Mouse (Mus musculus): ENCODE data around the gene A130010J15Rik. TPM values are rescaled to one million over a fixed set of nuclear protein-coding genes. Genes with fewer than 3 reads are reported as not detected.

A130010J15Rik gene
- polyA plus RNA-seq, 2 experiments: 2.3 to 4.5 TPM

DNA sequence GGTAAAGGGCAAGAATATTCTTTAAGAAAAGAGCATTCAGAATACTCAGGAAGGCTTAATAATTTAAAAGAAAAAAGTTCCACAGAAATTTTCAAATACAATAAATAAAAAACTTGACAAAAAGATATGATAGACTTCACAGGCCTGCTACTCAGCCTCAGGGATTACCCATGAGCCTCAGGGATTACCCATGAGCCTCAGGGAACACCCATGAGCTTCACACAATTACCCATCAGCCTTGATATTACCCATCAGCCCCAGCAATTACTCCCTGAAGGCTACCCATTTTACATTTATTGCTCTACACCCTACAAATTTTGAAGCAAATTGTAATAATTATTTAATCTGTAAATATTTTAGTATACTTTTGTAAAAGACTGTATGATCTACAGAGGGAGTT is 35.5 kb upstream of the A130010J15Rik start:
- no peak for DNase-seq (ENCODE audit: low read depth in 3 of 3, low spot score in 3 of 3)
- H3K4me2 ChIP-seq (ENCODE audit: low read depth): no peak overlapping the region
- ATAC-seq (ENCODE audit: insufficient read depth): no peak
- no peaks in the 10 kb centered on the region for H3K27me3 ChIP-seq (ENCODE audit: control insufficient read depth, insufficient read depth, low read length)
- no peak overlapping the region for H3K27ac ChIP-seq
- no peaks in the 10 kb centered on the region for H3K36me3 ChIP-seq (replicated peaks; ENCODE audit: control insufficient read depth, insufficient read depth, low read depth)
- TF ChIP-seq CTCF (IDR thresholded peaks at IDR 0.05; ENCODE audit: low read depth) (no peak), EP300 (IDR thresholded peaks at IDR 0.05; ENCODE audit: low read depth) (no peak)
- H3K9me3 ChIP-seq (ENCODE audit: control insufficient read depth, low read length): no peaks in the 10 kb centered on the region
- no peak overlapping the region for H3K4me3 ChIP-seq (ENCODE audit: insufficient read depth in 1 of 2, low read depth in 2 of 2, low read length in 2 of 2)
- H3K9ac ChIP-seq (replicated peaks): no peak overlapping the region
- peaks cover 9 to 11% of the 10 kb centered on the region in 2 experiments; a peak in 3 of 4 replicates for H3K4me1 ChIP-seq (replicated peaks; ENCODE audit: control insufficient read depth in 2 of 2, insufficient read depth in 2 of 2, low read length in 1 of 2)

- TF ChIP-seq CTCF (IDR thresholded peaks at IDR 0.05; ENCODE audit: low read depth) (peak; percentile 58), EP300 (IDR thresholded peaks at IDR 0.05; ENCODE audit: low read depth) (no peak)
- Histone ChIP-seq H3K4me1 (replicated peaks; ENCODE audit: control insufficient read depth in 2 of 2, insufficient read depth in 2 of 2, low read length in 1 of 2) (peaks cover 9 to 11% of the 10 kb centered on the region in 2 experiments; a peak in 3 of 4 replicates), H3K27me3 (ENCODE audit: control insufficient read depth, insufficient read depth, low read length) (no peaks in the 10 kb centered on the region), H3K27ac (no peak overlapping the region), H3K36me3 (replicated peaks; ENCODE audit: control insufficient read depth, insufficient read depth, low read depth) (no peaks in the 10 kb centered on the region), H3K4me3 (ENCODE audit: insufficient read depth in 1 of 2, low read depth in 2 of 2, low read length in 2 of 2) (no peak overlapping the region), H3K9me3 (ENCODE audit: control insufficient read depth, low read length) (no peaks in the 10 kb centered on the region), H3K9ac (replicated peaks) (no peak overlapping the region), H3K4me2 (ENCODE audit: low read depth) (no peak overlapping the region)
- DNase-seq (ENCODE audit: low read depth in 3 of 3, low spot score in 3 of 3) (no peak), ATAC-seq (ENCODE audit: insufficient read depth) (no peak)
- 46% methylated on average over 1 of the region's 1 CpGs for WGBS (ENCODE audit: insufficient replicate concordance)
Observed at GRCm38 (mm10) chr1:193133726-193134125, 34.1 kb upstream of the A130010J15Rik start.

GRCm38 (mm10) chr1:193138087-193138486 is 29.8 kb upstream of the A130010J15Rik start:
- ATAC-seq (ENCODE audit: insufficient read depth) (no peak), DNase-seq (ENCODE audit: low read depth in 3 of 3, low spot score in 3 of 3) (no peak)
- whole genome bisulfite sequencing (ENCODE audit: insufficient replicate concordance): 34% methylated on average over 7 of the region's 7 CpGs
- H3K36me3 ChIP-seq (replicated peaks; ENCODE audit: control insufficient read depth, insufficient read depth, low read depth): no peaks in the 10 kb centered on the region
- TF ChIP-seq EP300 (IDR thresholded peaks at IDR 0.05; ENCODE audit: low read depth) (no peak), CTCF (IDR thresholded peaks at IDR 0.05; ENCODE audit: low read depth) (no peak)
- no peak overlapping the region for H3K27ac ChIP-seq
- H3K4me2 ChIP-seq (ENCODE audit: low read depth): no peak overlapping the region
- H3K4me3 ChIP-seq (ENCODE audit: insufficient read depth in 1 of 2, low read depth in 2 of 2, low read length in 2 of 2): no peak overlapping the region
- H3K9ac ChIP-seq (replicated peaks): no peak overlapping the region
- no peaks in the 10 kb centered on the region for H3K9me3 ChIP-seq (ENCODE audit: control insufficient read depth, low read length)
- no peaks in the 10 kb centered on the region for H3K4me1 ChIP-seq (replicated peaks; ENCODE audit: control insufficient read depth in 2 of 2, insufficient read depth in 2 of 2, low read length in 1 of 2)
- H3K27me3 ChIP-seq (ENCODE audit: control insufficient read depth, insufficient read depth, low read length): no peaks in the 10 kb centered on the region

- 0 out of 2 replicates have a peak, but pooled peaks have one; percentile 28 for ATAC-seq (ENCODE audit: insufficient read depth)
Observed at GRCm38 (mm10) chr1:193138669-193139068, 29.2 kb upstream of the A130010J15Rik start.

GRCm38 (mm10) chr1:193141118-193141517 is 26.7 kb upstream of the A130010J15Rik start:
- Histone ChIP-seq H3K27me3 (ENCODE audit: control insufficient read depth, insufficient read depth, low read length) (no peaks in the 10 kb centered on the region), H3K4me3 (ENCODE audit: insufficient read depth in 1 of 2, low read depth in 2 of 2, low read length in 2 of 2) (no peak overlapping the region), H3K9ac (replicated peaks) (no peak overlapping the region), H3K27ac (no peak overlapping the region), H3K4me2 (ENCODE audit: low read depth) (no peak overlapping the region), H3K36me3 (replicated peaks; ENCODE audit: control insufficient read depth, insufficient read depth, low read depth) (no peaks in the 10 kb centered on the region), H3K9me3 (ENCODE audit: control insufficient read depth, low read length) (no peaks in the 10 kb centered on the region), H3K4me1 (replicated peaks; ENCODE audit: control insufficient read depth in 2 of 2, insufficient read depth in 2 of 2, low read length in 1 of 2) (no peaks in the 10 kb centered on the region)
- ATAC-seq (ENCODE audit: insufficient read depth) (no peak), DNase-seq (ENCODE audit: low read depth in 3 of 3, low spot score in 3 of 3) (no peak)
- TF ChIP-seq CTCF (IDR thresholded peaks at IDR 0.05; ENCODE audit: low read depth) (no peak), EP300 (IDR thresholded peaks at IDR 0.05; ENCODE audit: low read depth) (no peak)
- whole genome bisulfite sequencing (ENCODE audit: insufficient replicate concordance): 60% methylated on average over 7 of the region's 7 CpGs

More at GRCm38 (mm10) chr1:193138669-193139068, 29.2 kb upstream of the A130010J15Rik start:
- H3K9ac ChIP-seq (replicated peaks): no peak overlapping the region
- no peaks in the 10 kb centered on the region for H3K4me1 ChIP-seq (replicated peaks; ENCODE audit: control insufficient read depth in 2 of 2, insufficient read depth in 2 of 2, low read length in 1 of 2)
- TF ChIP-seq CTCF (IDR thresholded peaks at IDR 0.05; ENCODE audit: low read depth): no peak
- TF ChIP-seq EP300 (IDR thresholded peaks at IDR 0.05; ENCODE audit: low read depth): no peak
- H3K9me3 ChIP-seq (ENCODE audit: control insufficient read depth, low read length): no peaks in the 10 kb centered on the region
- H3K4me3 ChIP-seq (ENCODE audit: insufficient read depth in 1 of 2, low read depth in 2 of 2, low read length in 2 of 2): no peak overlapping the region
- H3K27ac ChIP-seq: no peak overlapping the region
- H3K4me2 ChIP-seq (ENCODE audit: low read depth): no peak overlapping the region
- H3K36me3 ChIP-seq (replicated peaks; ENCODE audit: control insufficient read depth, insufficient read depth, low read depth): no peaks in the 10 kb centered on the region
- no peaks in the 10 kb centered on the region for H3K27me3 ChIP-seq (ENCODE audit: control insufficient read depth, insufficient read depth, low read length)
- DNase-seq (ENCODE audit: low read depth in 3 of 3, low spot score in 3 of 3): no peak
- WGBS (ENCODE audit: insufficient replicate concordance): 21% methylated on average over 3 of the region's 3 CpGs
